Mouse (Mus musculus): ENCODE data around the gene Sema3a. TPM values are rescaled to one million over a fixed set of nuclear protein-coding genes. Genes with fewer than 3 reads are reported as not detected.

Sema3a gene
- polyA plus RNA-seq, 1 experiment: not detected

- Histone ChIP-seq H3K27me3 (replicated peaks) (no peaks in the 10 kb centered on the region), H3K36me3 (replicated peaks; ENCODE audit: low read length) (no peaks in the 10 kb centered on the region), H3K4me3 (replicated peaks) (no peak overlapping the region), H3K9me3 (peaks cover 8% of the 10 kb centered on the region), H3K4me1 (peaks cover 3% of the 10 kb centered on the region; the same call in 1 of the 2 replicates)
- TF ChIP-seq GATA1 (IDR thresholded peaks at IDR 0.05; ENCODE audit: borderline replicate concordance, low read length) (no peak), FLI1 (IDR thresholded peaks at IDR 0.05; ENCODE audit: low read length) (no peak)
These were observed 229.7 kb downstream of the Sema3a start for GRCm38 (mm10) chr5:13354913-13355312.

- peaks cover 8% of the 10 kb centered on the region for H3K9me3 ChIP-seq
- no peaks in the 10 kb centered on the region for H3K27me3 ChIP-seq (replicated peaks)
- H3K36me3 ChIP-seq (replicated peaks; ENCODE audit: low read length): no peaks in the 10 kb centered on the region
- no peak overlapping the region for H3K4me3 ChIP-seq (replicated peaks)
- peaks cover 3% of the 10 kb centered on the region; the same call in 1 of the 2 replicates for H3K4me1 ChIP-seq
- TF ChIP-seq FLI1 (IDR thresholded peaks at IDR 0.05; ENCODE audit: low read length): no peak
- no peak for TF ChIP-seq GATA1 (IDR thresholded peaks at IDR 0.05; ENCODE audit: borderline replicate concordance, low read length)
These were observed 233.6 kb downstream of the Sema3a start for GRCm38 (mm10) chr5:13358770-13359169.

DNA sequence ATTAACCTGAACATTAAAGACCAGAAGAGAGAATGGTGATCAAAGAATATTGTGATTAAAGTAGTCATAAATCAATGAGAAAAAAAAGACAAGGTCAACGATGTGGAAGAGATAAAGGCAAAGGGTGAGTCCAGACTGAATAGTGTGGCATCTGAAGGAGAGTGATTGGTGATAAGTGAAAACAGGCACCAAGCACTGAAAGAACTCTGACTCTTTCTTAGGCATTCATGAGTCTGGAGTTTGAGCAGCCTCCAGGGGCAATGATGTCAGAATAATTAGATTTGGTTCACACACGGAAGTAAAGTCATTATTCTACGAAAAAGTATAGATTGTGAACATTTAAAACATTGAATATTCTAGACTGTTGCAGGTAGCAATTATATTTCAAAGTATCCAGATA, 235.5 kb downstream of the Sema3a start:
- TF ChIP-seq FLI1 (IDR thresholded peaks at IDR 0.05; ENCODE audit: low read length): no peak
- H3K36me3 ChIP-seq (replicated peaks; ENCODE audit: low read length): no peaks in the 10 kb centered on the region
- no peaks in the 10 kb centered on the region for H3K27me3 ChIP-seq (replicated peaks)

DNA sequence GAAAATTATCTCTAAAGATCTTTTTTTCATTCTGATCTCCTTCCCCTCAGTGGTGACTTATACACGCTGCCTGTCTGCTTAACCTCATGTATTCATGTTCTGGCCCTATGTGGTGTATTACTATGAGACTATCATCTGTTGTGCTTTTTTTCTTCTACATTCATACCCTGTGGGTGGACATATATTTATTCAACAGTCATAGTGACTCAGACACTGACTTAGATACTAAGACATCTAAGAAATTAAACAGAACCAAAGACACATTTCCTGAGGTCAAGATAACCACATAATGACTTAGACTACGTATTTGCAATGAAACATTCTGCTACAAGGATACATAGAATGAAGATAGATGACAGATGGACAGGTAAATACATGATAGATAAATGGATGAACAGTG, 239.9 kb downstream of the Sema3a start:
- H3K9me3 ChIP-seq: no peaks in the 10 kb centered on the region
- H3K36me3 ChIP-seq (replicated peaks; ENCODE audit: low read length): no peaks in the 10 kb centered on the region
- no peak overlapping the region for H3K4me3 ChIP-seq (replicated peaks)
- H3K4me1 ChIP-seq: peaks cover 4% of the 10 kb centered on the region; the same call in 1 of the 2 replicates
- H3K27me3 ChIP-seq (replicated peaks): no peaks in the 10 kb centered on the region
- TF ChIP-seq FLI1 (IDR thresholded peaks at IDR 0.05; ENCODE audit: low read length): no peak
- no peak for TF ChIP-seq GATA1 (IDR thresholded peaks at IDR 0.05; ENCODE audit: borderline replicate concordance, low read length)

More for the DNA sequence above, 235.5 kb downstream of the Sema3a start:
- Histone ChIP-seq H3K9me3 (no peaks in the 10 kb centered on the region), H3K4me3 (replicated peaks) (no peak overlapping the region), H3K4me1 (peaks cover 8% of the 10 kb centered on the region; the same call in 1 of the 2 replicates)

GRCm38 (mm10) chr5:13379223-13379622, 254.0 kb downstream of the Sema3a start:
- H3K27me3 ChIP-seq (replicated peaks): no peaks in the 10 kb centered on the region
- no peak overlapping the region for H3K4me3 ChIP-seq (replicated peaks)
- peaks cover 6% of the 10 kb centered on the region; the same call in 1 of the 2 replicates for H3K4me1 ChIP-seq
- TF ChIP-seq GATA1 (IDR thresholded peaks at IDR 0.05; ENCODE audit: borderline replicate concordance, low read length) (no peak), FLI1 (IDR thresholded peaks at IDR 0.05; ENCODE audit: low read length) (no peak)
- H3K9me3 ChIP-seq: no peaks in the 10 kb centered on the region
- no peaks in the 10 kb centered on the region for H3K36me3 ChIP-seq (replicated peaks; ENCODE audit: low read length)

GRCm38 (mm10) chr5:13384047-13384446, 258.8 kb downstream of the Sema3a start:
- Histone ChIP-seq H3K27me3 (replicated peaks) (no peaks in the 10 kb centered on the region), H3K9me3 (no peaks in the 10 kb centered on the region), H3K4me3 (replicated peaks) (no peak overlapping the region), H3K36me3 (replicated peaks; ENCODE audit: low read length) (no peaks in the 10 kb centered on the region), H3K4me1 (no peaks in the 10 kb centered on the region)
- TF ChIP-seq GATA1 (IDR thresholded peaks at IDR 0.05; ENCODE audit: borderline replicate concordance, low read length): no peak
- TF ChIP-seq FLI1 (IDR thresholded peaks at IDR 0.05; ENCODE audit: low read length): no peak

- no peak for TF ChIP-seq FLI1 (IDR thresholded peaks at IDR 0.05; ENCODE audit: low read length)
- no peak for TF ChIP-seq GATA1 (IDR thresholded peaks at IDR 0.05; ENCODE audit: borderline replicate concordance, low read length)
- Histone ChIP-seq H3K4me1 (no peaks in the 10 kb centered on the region), H3K27me3 (replicated peaks) (no peaks in the 10 kb centered on the region), H3K4me3 (replicated peaks) (no peak overlapping the region), H3K36me3 (replicated peaks; ENCODE audit: low read length) (no peaks in the 10 kb centered on the region), H3K9me3 (no peaks in the 10 kb centered on the region)
These were observed 259.5 kb downstream of the Sema3a start for GRCm38 (mm10) chr5:13384714-13385113.

DNA sequence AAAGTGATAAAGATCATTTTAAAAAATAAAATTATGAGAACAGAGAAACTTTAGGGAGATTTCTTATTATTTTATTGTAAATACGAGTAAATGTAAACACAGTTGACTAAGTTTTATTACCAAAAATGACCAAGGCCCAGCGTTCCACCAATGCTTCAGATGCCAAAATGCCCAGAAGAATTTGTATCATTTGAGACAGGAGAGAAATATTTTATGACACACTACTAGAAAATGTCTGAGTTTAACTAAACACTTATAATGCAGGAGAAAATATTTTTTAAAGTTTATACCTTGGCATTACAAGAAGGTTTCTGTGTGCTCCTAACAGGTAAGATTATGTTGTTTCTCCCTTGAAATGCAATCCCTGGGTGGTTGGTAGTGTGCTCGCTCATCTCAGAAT, 261.4 kb downstream of the Sema3a start:
- no peaks in the 10 kb centered on the region for H3K27me3 ChIP-seq (replicated peaks)
- H3K36me3 ChIP-seq (replicated peaks; ENCODE audit: low read length): no peaks in the 10 kb centered on the region
- no peak overlapping the region for H3K4me3 ChIP-seq (replicated peaks)
- H3K4me1 ChIP-seq: no peaks in the 10 kb centered on the region
- no peaks in the 10 kb centered on the region for H3K9me3 ChIP-seq
- no peak for TF ChIP-seq GATA1 (IDR thresholded peaks at IDR 0.05; ENCODE audit: borderline replicate concordance, low read length)
- TF ChIP-seq FLI1 (IDR thresholded peaks at IDR 0.05; ENCODE audit: low read length): no peak

DNA sequence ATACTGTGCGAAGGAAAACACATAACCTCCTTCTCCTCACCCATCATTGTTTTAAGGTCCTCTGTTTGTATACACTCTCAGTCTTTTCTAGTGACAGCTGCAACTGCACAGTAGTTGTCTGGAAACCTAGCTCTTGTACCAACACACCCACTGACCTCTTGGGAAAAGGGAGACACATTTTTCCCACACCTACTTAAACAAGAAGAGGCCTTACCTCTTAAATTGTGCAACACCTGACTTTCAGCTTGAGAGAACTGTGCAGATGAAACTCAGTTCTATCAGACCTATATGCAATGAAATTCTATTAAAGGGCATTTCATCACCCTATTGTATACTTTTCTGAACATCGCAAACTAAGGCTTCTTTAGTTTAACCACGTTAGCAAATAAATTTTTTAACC, 262.5 kb downstream of the Sema3a start:
- Histone ChIP-seq H3K9me3 (no peaks in the 10 kb centered on the region), H3K4me3 (replicated peaks) (no peak overlapping the region), H3K27me3 (replicated peaks) (no peaks in the 10 kb centered on the region), H3K36me3 (replicated peaks; ENCODE audit: low read length) (no peaks in the 10 kb centered on the region), H3K4me1 (no peaks in the 10 kb centered on the region)
- TF ChIP-seq FLI1 (IDR thresholded peaks at IDR 0.05; ENCODE audit: low read length) (no peak), GATA1 (IDR thresholded peaks at IDR 0.05; ENCODE audit: borderline replicate concordance, low read length) (no peak)

DNA sequence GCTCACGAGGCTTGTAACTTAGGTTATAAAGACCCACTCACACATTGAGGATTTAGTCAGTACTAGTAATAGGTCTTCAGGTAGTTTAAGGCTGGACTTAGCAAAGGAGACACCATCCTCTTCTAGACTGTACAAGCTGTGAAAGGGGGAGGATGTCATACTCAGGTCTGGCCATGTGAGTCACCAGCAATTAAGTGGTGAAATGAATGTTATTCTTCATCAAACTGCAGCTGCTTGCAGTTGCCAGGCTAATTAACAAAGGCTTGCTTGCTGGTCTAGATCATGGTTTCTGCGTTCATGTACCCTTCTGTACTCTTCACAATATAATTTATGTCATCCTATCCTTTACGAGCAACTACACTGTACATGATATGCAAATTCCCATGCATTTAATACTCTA, 264.8 kb downstream of the Sema3a start:
- Histone ChIP-seq H3K36me3 (replicated peaks; ENCODE audit: low read length) (no peaks in the 10 kb centered on the region), H3K4me3 (replicated peaks) (no peak overlapping the region), H3K9me3 (no peaks in the 10 kb centered on the region), H3K4me1 (no peaks in the 10 kb centered on the region), H3K27me3 (replicated peaks) (no peaks in the 10 kb centered on the region)
- TF ChIP-seq GATA1 (IDR thresholded peaks at IDR 0.05; ENCODE audit: borderline replicate concordance, low read length) (no peak), FLI1 (IDR thresholded peaks at IDR 0.05; ENCODE audit: low read length) (no peak)

DNA sequence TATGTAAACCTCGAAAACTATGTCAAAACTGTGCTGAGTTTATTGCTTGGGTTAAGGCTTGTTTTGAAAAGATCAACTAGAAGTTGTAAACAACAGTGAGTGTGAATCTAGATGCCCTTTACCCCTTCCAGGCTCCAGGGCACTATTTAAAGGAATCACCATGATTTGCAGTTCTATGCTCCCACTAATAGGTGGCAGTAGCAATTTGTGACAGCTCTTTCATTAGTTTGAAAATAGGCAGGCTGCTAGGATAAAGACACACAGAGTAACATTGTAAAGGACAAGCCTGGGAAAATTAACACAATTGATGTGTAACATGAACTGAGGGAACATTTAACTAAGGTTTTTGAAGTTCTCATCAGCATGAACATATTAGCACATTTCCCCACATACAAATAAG, 280.2 kb downstream of the Sema3a start:
- no peaks in the 10 kb centered on the region for H3K4me1 ChIP-seq
- no peaks in the 10 kb centered on the region for H3K27me3 ChIP-seq (replicated peaks)
- no peak for TF ChIP-seq GATA1 (IDR thresholded peaks at IDR 0.05; ENCODE audit: borderline replicate concordance, low read length)
- no peak for TF ChIP-seq FLI1 (IDR thresholded peaks at IDR 0.05; ENCODE audit: low read length)
- H3K36me3 ChIP-seq (replicated peaks; ENCODE audit: low read length): no peaks in the 10 kb centered on the region
- no peak overlapping the region for H3K4me3 ChIP-seq (replicated peaks)
- no peaks in the 10 kb centered on the region for H3K9me3 ChIP-seq
